Mouse (Mus musculus): ENCODE results near the gene Gm45213. TPM values are rescaled to one million over a fixed set of nuclear protein-coding genes. Genes with fewer than 3 reads are reported as not detected.

Gm45213 gene
- polyA plus RNA-seq, 1 experiment from 2014 or later: not detected

DNA sequence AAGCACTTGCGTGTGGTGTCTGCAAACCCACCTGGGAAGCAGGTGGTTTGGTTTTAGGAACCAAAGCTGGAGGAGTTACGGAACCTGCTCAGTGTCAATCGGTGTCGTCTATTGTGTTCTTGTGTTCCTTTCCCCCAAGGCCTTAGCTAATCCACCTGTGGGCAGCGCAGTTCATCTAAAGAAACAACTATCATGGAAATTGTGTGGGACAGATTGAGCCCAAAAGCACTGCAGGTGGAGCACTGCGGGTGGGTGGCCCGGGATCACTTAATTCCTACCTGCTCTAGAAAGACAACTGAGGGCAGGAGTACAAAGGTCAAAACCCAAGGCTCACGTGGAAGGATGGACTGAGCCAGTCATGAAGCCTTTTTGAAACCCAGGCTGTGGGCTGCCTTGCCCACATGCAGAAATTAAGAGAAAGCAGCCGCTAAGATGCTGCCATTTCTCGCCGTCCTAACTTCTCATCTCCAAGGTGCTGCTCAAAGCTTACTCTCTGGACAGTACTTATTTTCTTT, 47.3 kb downstream of the Gm45213 start:
- Histone ChIP-seq H3K9ac (no peak overlapping the region), H3K36me3 (peaks cover 65% of the 10 kb centered on the region), H3K9me3 (no peaks in the 10 kb centered on the region), H3K4me1 (no peaks in the 10 kb centered on the region), H3K27me3 (no peaks in the 10 kb centered on the region), H3K4me3 (no peak overlapping the region), H3K27ac (no peak overlapping the region), H3K4me2 (no peak overlapping the region)
- 80% methylated on average over 11 of the region's 11 CpGs for WGBS
- ATAC-seq (ENCODE audit: insufficient number of reproducible peaks, insufficient read depth, low FRiP score, low TSS enrichment, low read depth): no peak

DNA sequence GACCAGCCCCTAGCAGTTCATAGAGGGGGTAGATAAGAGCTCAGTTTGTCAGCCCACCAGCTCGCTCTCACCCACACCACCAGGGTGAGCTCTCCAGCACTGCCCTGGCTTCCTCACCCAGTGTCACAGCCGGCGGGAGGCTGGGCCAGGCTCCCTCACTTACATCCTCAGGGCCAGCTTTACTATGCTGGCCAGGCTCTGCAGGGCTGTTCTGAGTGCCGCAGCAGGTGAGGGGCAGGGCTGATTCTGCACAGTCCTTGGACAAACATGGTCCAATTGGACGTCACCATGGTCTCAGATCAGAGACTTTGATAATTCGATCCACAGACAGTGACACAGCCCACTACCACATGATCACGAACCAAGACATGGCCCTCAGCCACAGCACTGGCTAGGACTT, 48.2 kb downstream of the Gm45213 start:
- H3K4me1 ChIP-seq: no peaks in the 10 kb centered on the region
- no peak overlapping the region for H3K4me2 ChIP-seq
- peaks cover 57% of the 10 kb centered on the region for H3K36me3 ChIP-seq
- no peak overlapping the region for H3K4me3 ChIP-seq
- H3K9ac ChIP-seq: no peak overlapping the region
- H3K27me3 ChIP-seq: no peaks in the 10 kb centered on the region
- WGBS: 86% methylated on average over 7 of the region's 7 CpGs
- no peaks in the 10 kb centered on the region for H3K9me3 ChIP-seq
- ATAC-seq (ENCODE audit: insufficient number of reproducible peaks, insufficient read depth, low FRiP score, low TSS enrichment, low read depth): peak; percentile 39; the same call in 1 of the 2 replicates
- no peak overlapping the region for H3K27ac ChIP-seq

DNA sequence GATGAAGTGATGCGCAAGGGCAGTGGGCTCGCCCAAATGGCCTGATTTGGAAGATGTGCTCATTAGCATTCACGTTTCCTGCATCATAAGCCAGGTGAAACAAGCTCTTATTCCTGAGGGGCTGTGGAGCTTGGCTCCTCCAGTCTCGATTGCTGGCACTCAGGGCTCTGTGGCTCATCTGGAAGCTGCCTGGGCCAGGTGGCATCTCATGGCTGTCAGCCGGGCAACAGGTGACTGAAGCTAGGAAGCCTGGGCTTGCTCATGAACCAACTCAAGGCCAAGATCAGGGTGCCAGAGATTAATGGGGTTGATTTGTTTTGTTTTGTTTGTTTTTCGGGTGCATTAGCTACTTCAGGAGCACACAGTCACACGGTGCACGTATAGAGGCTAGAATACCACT, 49.3 kb downstream of the Gm45213 start:
- no peaks in the 10 kb centered on the region for H3K9me3 ChIP-seq
- no peak overlapping the region for H3K4me2 ChIP-seq
- peaks cover 46% of the 10 kb centered on the region for H3K36me3 ChIP-seq
- no peak overlapping the region for H3K4me3 ChIP-seq
- no peaks in the 10 kb centered on the region for H3K27me3 ChIP-seq
- no peak overlapping the region for H3K27ac ChIP-seq
- no peaks in the 10 kb centered on the region for H3K4me1 ChIP-seq
- no peak for ATAC-seq (ENCODE audit: insufficient number of reproducible peaks, insufficient read depth, low FRiP score, low TSS enrichment, low read depth)
- WGBS: 88% methylated on average over 8 of the region's 8 CpGs
- no peak overlapping the region for H3K9ac ChIP-seq

DNA sequence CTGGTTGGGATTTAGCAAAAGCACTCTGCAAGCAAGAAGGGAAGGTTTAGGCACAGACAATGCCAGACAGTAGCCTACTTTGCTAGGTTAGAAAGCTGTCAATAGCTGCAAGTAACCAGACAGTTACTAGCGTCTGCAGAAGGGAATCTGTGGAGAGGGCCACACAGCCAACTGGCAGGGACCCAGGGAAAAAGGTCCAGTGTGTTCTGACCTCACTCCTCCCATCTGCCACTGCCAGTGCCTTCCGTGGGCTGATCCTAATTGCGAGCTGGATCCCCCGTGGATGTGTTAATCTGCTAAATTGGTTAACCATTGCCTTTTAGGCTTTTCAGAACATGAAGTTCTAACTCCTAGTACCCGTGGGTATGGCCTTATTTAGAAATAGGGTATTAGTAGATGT, 50.7 kb downstream of the Gm45213 start:
- Histone ChIP-seq H3K27me3 (no peaks in the 10 kb centered on the region), H3K27ac (no peak overlapping the region), H3K4me2 (no peak overlapping the region), H3K9ac (no peak overlapping the region), H3K36me3 (peaks cover 32% of the 10 kb centered on the region), H3K9me3 (no peaks in the 10 kb centered on the region), H3K4me1 (no peaks in the 10 kb centered on the region), H3K4me3 (no peak overlapping the region)
- ATAC-seq (ENCODE audit: insufficient number of reproducible peaks, insufficient read depth, low FRiP score, low TSS enrichment, low read depth): no peak
- 78% methylated on average over 5 of the region's 5 CpGs for WGBS

DNA sequence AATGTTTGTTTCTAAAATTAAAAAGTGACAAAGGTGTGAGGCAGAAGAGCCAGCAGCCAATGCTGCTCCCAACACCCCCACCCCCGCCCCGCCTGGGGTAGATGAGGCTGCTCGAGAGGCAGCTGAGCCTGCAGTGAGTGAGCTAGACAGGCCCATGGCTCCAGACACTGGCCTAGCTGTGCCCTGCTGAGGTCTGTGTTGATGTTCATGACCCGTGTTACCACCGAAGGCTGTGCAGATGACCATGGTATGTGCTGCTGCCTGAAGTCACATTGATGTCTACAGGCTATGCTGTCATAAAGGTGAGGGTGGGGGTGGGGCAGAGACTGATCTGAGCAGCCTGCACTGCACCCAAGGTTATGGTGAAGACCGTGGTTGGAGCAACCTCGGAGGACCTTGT, 55.4 kb downstream of the Gm45213 start:
- H3K9ac ChIP-seq: no peak overlapping the region
- H3K27me3 ChIP-seq: peaks cover 7% of the 10 kb centered on the region; the same call in 1 of the 2 replicates
- no peak overlapping the region for H3K4me3 ChIP-seq
- H3K4me1 ChIP-seq: no peaks in the 10 kb centered on the region
- 79% methylated on average over 7 of the region's 7 CpGs for WGBS
- no peak overlapping the region for H3K4me2 ChIP-seq
- no peak for ATAC-seq (ENCODE audit: insufficient number of reproducible peaks, insufficient read depth, low FRiP score, low TSS enrichment, low read depth)
- no peaks in the 10 kb centered on the region for H3K9me3 ChIP-seq
- no peaks in the 10 kb centered on the region; the same call in 1 of the 2 replicates for H3K36me3 ChIP-seq
- no peak overlapping the region for H3K27ac ChIP-seq

DNA sequence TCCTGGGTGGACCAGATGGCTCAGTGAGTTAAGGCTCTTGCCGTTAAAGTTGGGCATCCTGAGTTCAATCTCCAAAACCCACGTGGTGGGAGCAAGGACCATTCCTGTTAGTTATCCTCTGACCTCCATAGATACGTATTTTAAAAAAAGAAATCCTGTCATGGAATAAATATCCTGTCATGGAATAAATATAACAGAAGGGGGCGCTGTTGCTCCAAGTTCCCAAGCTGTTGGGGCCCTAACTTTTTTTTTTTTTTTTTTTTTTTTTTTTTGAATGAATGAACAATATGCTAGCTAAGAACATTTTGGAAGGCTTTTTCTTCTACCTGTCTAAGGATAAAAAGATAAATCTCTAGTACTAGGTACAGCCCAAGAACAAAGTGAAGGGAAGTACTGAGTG, 58.5 kb downstream of the Gm45213 start:
- Histone ChIP-seq H3K36me3 (no peaks in the 10 kb centered on the region), H3K4me1 (peaks cover 3% of the 10 kb centered on the region; the same call in 1 of the 2 replicates), H3K27ac (no peak overlapping the region), H3K27me3 (peaks cover 7% of the 10 kb centered on the region; the same call in 1 of the 2 replicates), H3K9ac (no peak overlapping the region), H3K9me3 (no peaks in the 10 kb centered on the region), H3K4me2 (no peak overlapping the region), H3K4me3 (no peak overlapping the region)
- ATAC-seq (ENCODE audit: insufficient number of reproducible peaks, insufficient read depth, low FRiP score, low TSS enrichment, low read depth): no peak
- 9% methylated on average over 4 of the region's 4 CpGs for WGBS

DNA sequence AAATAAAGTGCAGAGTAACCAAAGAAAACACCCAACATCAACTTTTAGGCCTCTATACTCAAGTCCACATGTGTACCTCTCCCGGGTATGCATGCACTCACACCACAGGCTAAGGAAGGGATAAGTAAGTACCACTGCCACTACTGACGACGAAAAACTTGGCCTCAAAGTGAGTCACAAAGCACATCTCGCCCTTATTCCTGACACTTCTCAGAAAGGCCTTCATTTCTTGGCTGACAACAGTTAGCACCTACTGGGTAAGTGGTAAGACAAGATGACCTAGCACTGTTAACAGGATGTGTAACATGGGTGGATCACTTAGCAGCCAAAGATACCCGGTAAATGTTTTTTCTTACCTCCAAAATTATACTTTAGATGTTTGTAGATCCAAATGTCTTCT, 61.1 kb downstream of the Gm45213 start:
- H3K36me3 ChIP-seq: no peaks in the 10 kb centered on the region
- no peak overlapping the region for H3K4me2 ChIP-seq
- no peak for ATAC-seq (ENCODE audit: insufficient number of reproducible peaks, insufficient read depth, low FRiP score, low TSS enrichment, low read depth)
- 89% methylated on average over 5 of the region's 5 CpGs for WGBS
- H3K27me3 ChIP-seq: peaks cover 7% of the 10 kb centered on the region; the same call in 1 of the 2 replicates
- no peak overlapping the region for H3K4me3 ChIP-seq
- peaks cover 10% of the 10 kb centered on the region; the same call in 1 of the 2 replicates for H3K4me1 ChIP-seq
- H3K9me3 ChIP-seq: no peaks in the 10 kb centered on the region
- no peak overlapping the region for H3K27ac ChIP-seq
- no peak overlapping the region for H3K9ac ChIP-seq

DNA sequence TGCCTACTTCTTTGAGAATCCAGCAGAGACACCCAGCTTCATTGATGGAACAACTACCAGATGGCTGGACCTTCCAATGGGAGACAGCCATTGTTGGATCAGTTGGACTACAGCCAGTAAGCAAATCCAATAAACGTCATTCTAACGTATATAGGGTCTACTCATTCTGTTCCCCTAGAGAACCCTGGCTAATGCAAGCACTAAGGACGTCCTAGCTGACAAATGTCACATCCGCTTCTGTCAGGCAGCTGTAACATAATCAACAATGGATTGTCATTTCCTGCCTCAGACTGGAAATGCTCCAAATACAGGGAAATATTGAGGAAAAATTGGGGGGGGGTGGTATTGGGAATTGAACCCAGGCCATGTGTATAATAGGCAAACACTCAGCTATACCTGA, 62.4 kb downstream of the Gm45213 start:
- H3K27ac ChIP-seq: no peak overlapping the region
- WGBS: 57% methylated on average over 4 of the region's 4 CpGs
- no peak overlapping the region for H3K4me2 ChIP-seq
- no peak for ATAC-seq (ENCODE audit: insufficient number of reproducible peaks, insufficient read depth, low FRiP score, low TSS enrichment, low read depth)
- no peak overlapping the region for H3K4me3 ChIP-seq
- H3K9me3 ChIP-seq: no peaks in the 10 kb centered on the region
- no peak overlapping the region for H3K9ac ChIP-seq
- peaks cover 4% of the 10 kb centered on the region; the same call in 1 of the 2 replicates for H3K27me3 ChIP-seq
- no peaks in the 10 kb centered on the region for H3K36me3 ChIP-seq
- peaks cover 10% of the 10 kb centered on the region; the same call in 1 of the 2 replicates for H3K4me1 ChIP-seq

DNA sequence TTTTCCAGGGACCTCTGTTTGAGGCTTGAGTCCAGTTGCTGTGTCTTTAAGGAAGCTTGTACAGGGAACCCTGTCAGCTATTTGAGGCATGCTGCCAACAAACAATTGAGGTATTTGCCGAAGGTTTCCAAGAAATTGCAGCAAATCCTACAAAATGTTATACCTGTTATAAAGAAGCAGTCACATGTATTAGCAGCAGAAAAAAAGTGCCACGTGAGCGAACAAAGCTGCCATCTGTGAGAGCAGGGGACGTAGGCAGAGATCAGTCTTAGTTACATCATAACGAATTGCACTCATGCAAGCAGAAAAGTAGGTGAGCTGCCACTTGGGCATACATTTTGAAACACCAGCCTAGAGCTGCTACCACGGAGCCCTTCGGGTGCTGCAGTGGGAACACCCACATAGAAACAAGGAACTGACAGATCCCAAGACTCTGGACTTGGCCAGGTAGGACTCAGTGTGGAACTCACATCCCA, 63.2 kb downstream of the Gm45213 start:
- H3K27me3 ChIP-seq: no peaks in the 10 kb centered on the region
- no peak overlapping the region for H3K4me2 ChIP-seq
- no peak overlapping the region for H3K27ac ChIP-seq
- no peak overlapping the region for H3K4me3 ChIP-seq
- peaks cover 18% of the 10 kb centered on the region for H3K4me1 ChIP-seq
- H3K9me3 ChIP-seq: no peaks in the 10 kb centered on the region
- H3K9ac ChIP-seq: 0 out of 2 replicates have a peak overlapping the region, but pooled peaks have one; percentile 1
- WGBS: 62% methylated on average over 7 of the region's 7 CpGs
- ATAC-seq (ENCODE audit: insufficient number of reproducible peaks, insufficient read depth, low FRiP score, low TSS enrichment, low read depth): no peak
- H3K36me3 ChIP-seq: no peaks in the 10 kb centered on the region

DNA sequence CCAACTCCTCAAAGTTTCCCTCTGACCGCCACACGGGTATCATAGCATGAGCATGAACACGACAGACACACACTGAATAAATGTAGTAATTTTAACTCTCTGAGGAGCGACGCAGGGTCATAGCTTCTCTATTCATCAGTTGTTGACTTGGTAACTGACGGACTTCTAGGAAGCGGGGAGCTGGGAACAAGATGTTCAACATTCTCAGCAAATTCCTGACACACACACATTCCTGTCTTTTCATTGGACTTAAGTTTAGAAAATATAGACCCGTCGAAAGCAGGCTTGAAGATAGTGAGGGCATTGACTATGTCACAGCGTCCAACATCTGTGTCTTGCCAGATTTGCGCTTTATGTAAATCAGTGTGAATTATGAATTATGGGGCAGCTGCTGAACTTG, 63.8 kb downstream of the Gm45213 start:
- Histone ChIP-seq H3K9ac (no peak overlapping the region), H3K4me2 (no peak overlapping the region), H3K36me3 (no peaks in the 10 kb centered on the region), H3K4me3 (no peak overlapping the region), H3K9me3 (no peaks in the 10 kb centered on the region), H3K27me3 (no peaks in the 10 kb centered on the region), H3K4me1 (peaks cover 23% of the 10 kb centered on the region), H3K27ac (no peak overlapping the region)
- no peak for ATAC-seq (ENCODE audit: insufficient number of reproducible peaks, insufficient read depth, low FRiP score, low TSS enrichment, low read depth)
- WGBS: 65% methylated on average over 11 of the region's 11 CpGs

DNA sequence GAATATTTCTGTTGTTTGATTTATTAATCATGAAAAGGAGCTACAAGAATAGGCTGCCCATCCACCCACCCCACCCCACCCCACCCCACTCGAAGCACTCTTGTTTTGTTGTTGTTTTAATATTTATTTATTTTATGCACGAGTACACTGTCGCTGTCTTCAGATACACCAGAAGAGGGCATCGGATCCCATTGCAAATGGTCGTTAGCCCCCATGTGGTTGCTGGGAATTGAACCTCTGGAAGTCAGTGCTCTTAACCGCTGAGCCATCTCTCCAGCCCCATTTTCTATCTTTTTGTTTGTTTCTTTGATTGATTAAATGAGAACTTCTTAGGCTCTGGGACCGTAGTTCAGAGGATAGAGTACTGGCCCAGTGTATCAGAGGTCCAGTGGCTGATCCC, 64.5 kb downstream of the Gm45213 start:
- H3K9me3 ChIP-seq: no peaks in the 10 kb centered on the region
- ATAC-seq (ENCODE audit: insufficient number of reproducible peaks, insufficient read depth, low FRiP score, low TSS enrichment, low read depth): no peak
- 10% methylated on average over 7 of the region's 7 CpGs for WGBS
- no peak overlapping the region for H3K27ac ChIP-seq
- H3K36me3 ChIP-seq: no peaks in the 10 kb centered on the region
- no peak overlapping the region for H3K4me2 ChIP-seq
- H3K4me1 ChIP-seq: peaks cover 27% of the 10 kb centered on the region
- no peaks in the 10 kb centered on the region for H3K27me3 ChIP-seq
- no peak overlapping the region; the same call in 1 of the 2 replicates for H3K4me3 ChIP-seq
- H3K9ac ChIP-seq: no peak overlapping the region

DNA sequence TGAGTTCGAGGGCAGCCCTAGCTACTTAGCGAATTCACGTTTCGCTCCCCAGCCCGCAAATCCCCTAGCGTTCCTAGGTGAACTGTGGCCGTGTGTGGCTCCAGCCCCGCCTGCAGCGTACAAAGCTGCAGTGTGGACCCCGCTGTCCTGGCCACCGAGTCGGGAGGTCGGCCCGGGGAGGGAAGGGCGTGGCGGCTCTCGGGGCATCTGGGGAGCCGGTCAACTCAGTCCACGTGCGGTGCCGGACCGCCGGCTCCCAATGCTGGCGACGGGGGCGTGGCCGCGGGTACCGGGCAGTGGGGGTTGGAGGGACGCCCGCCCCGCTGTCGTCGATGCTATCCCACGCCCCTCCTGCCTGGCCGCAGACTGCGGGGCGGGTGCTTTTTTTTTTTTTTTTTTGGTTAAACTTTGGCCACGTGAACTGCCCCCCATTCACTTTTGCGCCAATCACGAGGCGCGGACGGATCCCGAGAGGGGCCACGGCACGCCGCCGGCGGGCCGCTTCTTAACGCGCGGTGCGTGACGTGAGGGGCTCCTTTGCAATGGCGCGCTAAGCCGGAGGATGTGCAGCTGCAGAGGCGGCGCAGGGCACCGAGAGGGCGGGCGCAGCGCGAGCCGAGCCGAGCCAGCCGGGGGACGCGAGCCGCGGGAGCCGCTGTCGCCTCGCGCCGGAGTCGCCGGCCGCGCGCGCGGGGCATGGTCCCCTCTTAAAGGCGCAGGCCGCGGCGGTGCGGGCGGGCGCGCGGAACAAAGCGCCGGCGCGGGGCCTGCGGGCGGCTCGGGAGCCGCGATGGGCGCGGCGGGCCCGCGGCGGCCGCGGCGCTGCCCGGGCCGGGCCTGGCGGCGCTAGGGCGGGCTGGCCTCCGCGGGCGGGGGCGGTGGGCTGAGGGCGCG, 65.8 kb downstream of the Gm45213 start, which contains the start of gene Chsy1:
TSS of gene Chsy1 (plus strand) at position 555 of the 894 bp plus-strand sequence.
- Histone ChIP-seq H3K4me1 (peaks cover 35% of the 10 kb centered on the region), H3K9ac (peak within 1 kb of the TSS; percentile 98), H3K27me3 (no peaks in the 10 kb centered on the region), H3K4me3 (peak within 1 kb of the TSS; percentile 93), H3K9me3 (no peaks in the 10 kb centered on the region), H3K36me3 (0 out of 2 replicates have a peak, but pooled peaks cover 1% of the 10 kb centered on the region), H3K4me2 (peak within 1 kb of the TSS; percentile 84), H3K27ac (peak within 1 kb of the TSS; percentile 94)
- under 1% methylated on average over 95 of the region's 123 CpGs for WGBS
- peak; percentile 81 for ATAC-seq (ENCODE audit: insufficient number of reproducible peaks, insufficient read depth, low FRiP score, low TSS enrichment, low read depth)
